Mouse (Mus musculus) heart, postnatal 36 days (tissue): ENCODE measurements around the gene Sec63. TPM values are rescaled to one million over a fixed set of nuclear protein-coding genes. Genes with fewer than 3 reads are reported as not detected.
A peak's percentile ranks its signal among the peaks of the same experiment; 100 is the strongest.

Experiments used
- DNase-seq, 2 experiments: peaks; one replicate each; pipeline ENCODE4 v3.0.0; 2021 to 2022
- intact Hi-C: fragments of 180-260 bp; cut with DNase I; formaldehyde crosslinking; loops from one replicate; pipeline ENCODE4 v1.15.1; 2025
- total RNA-seq, 2 experiments: library from RNA; stranded (reverse); gene quantifications; 2 replicates each; pipeline ENCODE4 v1.2.3; 2021

The Sec63 gene
- total RNA-seq, 2 experiments from 2014 or later, result 26.6 to 31.7 TPM

GRCm38 (mm10) chr10:42860159-42860911 is 99.0 kb downstream of the Sec63 start, which contains the start of gene Scml4:
TSS of gene Scml4 (plus strand) at chr10:42860370.
- DNase-seq, result peak in 1 of 2 experiments; percentile 28

GRCm38 (mm10) chr10:42861446-42861845 is 100.2 kb downstream of the Sec63 start:
- no peak for DNase-seq
- intact Hi-C loops, result no loop called here

More at GRCm38 (mm10) chr10:42860159-42860911, 99.0 kb downstream of the Sec63 start, which contains the start of gene Scml4:
- intact Hi-C loops, result no loop called here

GRCm38 (mm10) chr10:42862102-42862740 is 100.9 kb downstream of the Sec63 start:
- DNase-seq, result peak; percentile 47 to 53

GRCm38 (mm10) chr10:42862806-42863205 is 101.5 kb downstream of the Sec63 start:
- DNase-seq, result no peak
- intact Hi-C loops, result no loop called here

More at GRCm38 (mm10) chr10:42862102-42862740, 100.9 kb downstream of the Sec63 start:
- intact Hi-C loops, result no loop called here

- DNase-seq, result peak; percentile 38 to 58
- intact Hi-C loops, result no loop called here
Measured at GRCm38 (mm10) chr10:42863621-42864391, 102.5 kb downstream of the Sec63 start.

- no peak for DNase-seq
- intact Hi-C loops, result no loop called here
Measured at GRCm38 (mm10) chr10:42864696-42865095, 103.4 kb downstream of the Sec63 start.

GRCm38 (mm10) chr10:42868416-42868815 is 107.1 kb downstream of the Sec63 start:
- DNase-seq, result no peak
- intact Hi-C loops, result no loop called here

- intact Hi-C loops, result no loop called here
- no peak for DNase-seq
Measured at GRCm38 (mm10) chr10:42869467-42869866, 108.2 kb downstream of the Sec63 start.

- intact Hi-C loops, result no loop called here
- DNase-seq, result no peak
Measured at GRCm38 (mm10) chr10:42872269-42873010, 111.1 kb downstream of the Sec63 start.

GRCm38 (mm10) chr10:42873077-42873595 is 111.8 kb downstream of the Sec63 start:
- intact Hi-C loops, result no loop called here
- DNase-seq, result no peak

GRCm38 (mm10) chr10:42876172-42876571 is 114.9 kb downstream of the Sec63 start:
- no peak for DNase-seq
- intact Hi-C loops, result no loop called here

GRCm38 (mm10) chr10:42879269-42879681 is 118.0 kb downstream of the Sec63 start:
- intact Hi-C loops, result no loop called here
- no peak for DNase-seq

GRCm38 (mm10) chr10:42879682-42880081 is 118.4 kb downstream of the Sec63 start:
- intact Hi-C loops, result no loop called here
- no peak for DNase-seq

Other genes with a start within 250 kb of the Sec63 start
- gene Nr2e1, start 177.9 kb upstream of the Sec63 start, total RNA-seq, result not detected
- 10 to 100 TPM; 16.4 to 18.2 TPM for gene Ostm1, start 177.7 kb upstream of the Sec63 start, total RNA-seq
- gene Scml4, start 98.9 kb downstream of the Sec63 start, total RNA-seq, result 1 to 10 TPM; 1.3 to 1.4 TPM